Mouse (Mus musculus) lung, postnatal 0 days (tissue): ENCODE data around the gene Synpo2l.

Experiments
- CTCF ChIP-seq: IDR thresholded peaks from 2 replicates; pipeline ENCODE4 v1.5.1; 2016; ENCODE audit warnings: antibody characterized with exemption, mild to moderate bottlenecking
- EP300 ChIP-seq: IDR thresholded peaks from 2 replicates; pipeline ENCODE4 v1.6.1; 2016; ENCODE audit warnings: antibody characterized with exemption, mild to moderate bottlenecking, control low read depth

- peak; percentile 9; the same call in 1 of the 2 replicates for TF ChIP-seq EP300
- TF ChIP-seq CTCF = peak; percentile 89
These were observed 7.1 kb downstream of the Synpo2l start for GRCm38 (mm10) chr14:20660827-20661660.
